ENCODE assay signal across 26 mouse cellular contexts in the genomic region with DNA sequence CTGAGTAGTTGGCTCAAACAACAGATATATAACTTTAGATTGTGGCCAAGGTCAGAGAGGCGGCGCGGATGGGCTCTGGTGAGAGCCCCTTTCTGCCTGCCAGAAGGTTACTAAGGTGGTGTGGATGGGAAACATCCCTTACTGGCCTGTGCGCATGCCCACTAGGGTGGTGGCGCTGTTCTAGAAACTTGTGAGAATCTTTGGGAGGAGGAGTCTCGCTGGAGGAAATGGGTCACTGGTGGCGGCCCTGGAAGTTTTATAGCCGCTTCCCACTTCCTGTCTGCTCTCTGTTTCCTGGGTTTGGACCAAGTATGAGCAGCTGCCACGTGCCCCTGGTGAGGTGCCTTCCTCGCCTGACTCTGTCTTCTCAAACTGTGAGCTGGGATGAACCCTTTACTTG.
DNase-seq lines count a peak whose midpoint lies in the region; ATAC-seq lines count a peak whose summit lies in the region.
"Had no signal": no experiment of that assay in that cellular context is flagged by ENCODE, and none has a peak within 500 bp of the region (broad histone marks: within the 10 kb centered on the region; RNA-seq: fewer than 3 reads in every experiment).

No protein-coding gene starts in this region.

- H3K9ac ChIP-seq in lung, embryonic 16.5 days (ENCODE audit: low read length) = no peak overlapping the region
- H3K9ac ChIP-seq in intestine, embryonic 15.5 days = no peak overlapping the region
- no peak overlapping the region for H3K9ac ChIP-seq in heart, embryonic 11.5 days (ENCODE audit: low read depth, low read length)
- H3K9ac ChIP-seq: forebrain, embryonic 13.5 days; hindbrain, embryonic 15.5 days; limb, embryonic 13.5 days; liver, embryonic 13.5 days had no signal

- peak overlapping the region; percentile 11 for H3K27ac ChIP-seq in lung, embryonic 16.5 days (ENCODE audit: low read length)
- H3K27ac ChIP-seq in intestine, embryonic 15.5 days = no peak overlapping the region
- no peak overlapping the region for H3K27ac ChIP-seq in heart, embryonic 11.5 days (ENCODE audit: low read depth, low read length)
- H3K27ac ChIP-seq: forebrain, embryonic 13.5 days; hindbrain, embryonic 10.5 days; hindbrain, embryonic 15.5 days; kidney, postnatal 0 days; limb, embryonic 13.5 days; liver, embryonic 13.5 days had no signal

- 74% methylated on average over 10 of the region's 10 CpGs for WGBS in lung, embryonic 16.5 days
- WGBS in intestine, embryonic 15.5 days = 82% methylated on average over 10 of the region's 10 CpGs
- 84% methylated on average over 10 of the region's 10 CpGs for WGBS in heart, embryonic 11.5 days (ENCODE audit: insufficient replicate concordance)

- H3K4me1 ChIP-seq in lung, embryonic 16.5 days (replicated peaks; ENCODE audit: control insufficient read depth, insufficient read depth, low read length) = peaks cover 21% of the 10 kb centered on the region; the same call in 1 of the 2 replicates
- H3K4me1 ChIP-seq in intestine, embryonic 15.5 days (replicated peaks) = no peaks in the 10 kb centered on the region; the same call in 1 of the 2 replicates
- peaks cover 2% of the 10 kb centered on the region; the same call in 1 of the 2 replicates for H3K4me1 ChIP-seq in heart, embryonic 11.5 days (ENCODE audit: control insufficient read depth, insufficient read depth, low read length)
- H3K4me1 ChIP-seq: hindbrain, embryonic 15.5 days had no signal

- no peak overlapping the region for H3K4me3 ChIP-seq in lung, embryonic 16.5 days (ENCODE audit: low read length)
- H3K4me3 ChIP-seq in intestine, embryonic 15.5 days (replicated peaks) = no peak overlapping the region
- H3K4me3 ChIP-seq in heart, embryonic 11.5 days (ENCODE audit: low read depth, low read length) = no peak overlapping the region
- H3K4me3 ChIP-seq: forebrain, embryonic 13.5 days; hindbrain, embryonic 10.5 days; hindbrain, embryonic 15.5 days; limb, embryonic 13.5 days; liver, embryonic 13.5 days had no signal

- 0 out of 2 replicates have a peak, but pooled peaks cover 2% of the 10 kb centered on the region for H3K9me3 ChIP-seq in lung, embryonic 16.5 days (ENCODE audit: control insufficient read depth, low read length)
- no peaks in the 10 kb centered on the region for H3K9me3 ChIP-seq in intestine, embryonic 15.5 days
- 0 out of 2 replicates have a peak, but pooled peaks cover 2% of the 10 kb centered on the region for H3K9me3 ChIP-seq in heart, embryonic 11.5 days (replicated peaks; ENCODE audit: control insufficient read depth, low read length)
- H3K9me3 ChIP-seq: forebrain, embryonic 13.5 days; hindbrain, embryonic 10.5 days; hindbrain, embryonic 15.5 days; liver, embryonic 13.5 days had no signal

- peak; percentile 21; the same call in 1 of the 2 replicates for ATAC-seq in lung, embryonic 16.5 days (ENCODE audit: low read depth)
- no peak for ATAC-seq in intestine, embryonic 15.5 days
- ATAC-seq in heart, embryonic 11.5 days (replicated peaks; ENCODE audit: insufficient number of reproducible peaks, low FRiP score, low TSS enrichment) = no peak
- ATAC-seq: forebrain, embryonic 13.5 days; inflammation-experienced regulatory T-cells, adult 6 months; midbrain, embryonic 16.5 days had no signal

- no peak overlapping the region for H3K4me2 ChIP-seq in lung, embryonic 16.5 days (ENCODE audit: low read depth, low read length)
- H3K4me2 ChIP-seq in intestine, embryonic 15.5 days (replicated peaks) = no peak overlapping the region
- H3K4me2 ChIP-seq in heart, embryonic 11.5 days = no peak overlapping the region
- H3K4me2 ChIP-seq: forebrain, embryonic 13.5 days; hindbrain, embryonic 15.5 days; limb, embryonic 13.5 days; liver, embryonic 13.5 days; midbrain, embryonic 11.5 days had no signal

- H3K27me3 ChIP-seq in lung, embryonic 16.5 days (ENCODE audit: control insufficient read depth, insufficient read depth, low read depth, low read length) = no peaks in the 10 kb centered on the region
- H3K27me3 ChIP-seq in intestine, embryonic 15.5 days (replicated peaks) = no peaks in the 10 kb centered on the region; the same call in 1 of the 2 replicates
- H3K27me3 ChIP-seq in heart, embryonic 11.5 days (ENCODE audit: control insufficient read depth, insufficient read depth, low read length) = no peaks in the 10 kb centered on the region
- H3K27me3 ChIP-seq: CH12.LX; forebrain, embryonic 13.5 days; hindbrain, embryonic 15.5 days; liver, embryonic 13.5 days had no signal

- H3K36me3 ChIP-seq in lung, embryonic 16.5 days (ENCODE audit: control insufficient read depth, insufficient read depth, low read length) = no peaks in the 10 kb centered on the region
- no peaks in the 10 kb centered on the region for H3K36me3 ChIP-seq in intestine, embryonic 15.5 days
- H3K36me3 ChIP-seq in heart, embryonic 11.5 days (ENCODE audit: control insufficient read depth, insufficient read depth, low read length) = no peaks in the 10 kb centered on the region
- H3K36me3 ChIP-seq: hindbrain, embryonic 10.5 days; hindbrain, embryonic 15.5 days; limb, embryonic 13.5 days; liver, embryonic 13.5 days had no signal

- peak; percentile 39 to 70 for DNase-seq in adrenal gland, adult (ENCODE audit: inconsistent age in 2 of 2, low spot score in 1 of 2)
- no peak for DNase-seq in adrenal gland, adult 8-10 months
- no peak for DNase-seq in lung, postnatal 36 days
- DNase-seq in adrenal gland, postnatal 10 days = peak; percentile 43
- DNase-seq in lung, postnatal 10 days = peak; percentile 69
- DNase-seq: cerebellum, adult 18-20 months; cerebellum, postnatal 25 days; gastrocnemius, postnatal 10 days; heart, postnatal 14 days; kidney, adult 18-20 months; kidney, postnatal 4 days; liver, embryonic 13.5 days; spleen, adult 18-20 months; thymus, postnatal 14 days had no signal

Comparison
In these comparisons a context has a peak if more than half of its experiments do, and no peak if none do; other contexts are left out.
1. DNase-seq: peak in adrenal gland, adult (2 of 2), adrenal gland, postnatal 10 days (single experiment) and lung, postnatal 10 days (single experiment); none in adrenal gland, adult 8-10 months (single experiment) and lung, postnatal 36 days (single experiment).